Comparison of ENCODE assay signal across 25 mouse cellular contexts in the genomic region with DNA sequence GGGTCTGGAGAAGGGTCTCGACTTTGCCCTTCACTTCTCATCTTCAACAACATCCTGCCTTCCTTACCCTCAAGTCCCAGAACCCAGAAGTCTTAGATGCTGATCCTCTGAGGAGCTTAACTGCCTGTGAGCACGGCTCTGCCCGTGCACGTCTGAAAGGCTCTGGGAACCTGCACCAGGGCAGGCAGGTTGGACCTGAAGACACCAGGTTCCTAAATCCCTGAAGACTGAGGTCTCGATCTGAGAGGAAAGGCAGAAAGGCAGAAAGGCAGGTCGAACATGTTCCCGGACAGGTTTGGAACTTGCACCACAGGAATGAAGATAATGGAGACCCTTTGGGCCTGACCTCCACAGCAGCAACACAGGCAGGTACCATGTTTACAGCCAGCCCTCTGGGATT.
DNase-seq lines count a peak whose midpoint lies in the region; ATAC-seq lines count a peak whose summit lies in the region.
"Had no signal": no experiment of that assay in that cellular context is flagged by ENCODE, and none has a peak within 500 bp of the region (broad histone marks: within the 10 kb centered on the region; RNA-seq: fewer than 3 reads in every experiment).

No protein-coding gene starts in this region.

- no peaks in the 10 kb centered on the region for H3K9me3 ChIP-seq in embryonic facial prominence, embryonic 15.5 days (replicated peaks)
- no peaks in the 10 kb centered on the region for H3K9me3 ChIP-seq in stomach, embryonic 16.5 days (replicated peaks; ENCODE audit: control insufficient read depth, low read length)
- H3K9me3 ChIP-seq: forebrain, embryonic 12.5 days; forebrain, embryonic 15.5 days; heart, embryonic 10.5 days; heart, embryonic 13.5 days; hindbrain, embryonic 12.5 days; hindbrain, embryonic 15.5 days; intestine, embryonic 15.5 days had no signal

- intact Hi-C loops in left cerebral cortex, postnatal 14 days (cut with DNase I) = no loop called here

- H3K36me3 ChIP-seq in embryonic facial prominence, embryonic 15.5 days = no peaks in the 10 kb centered on the region
- H3K36me3 ChIP-seq in stomach, embryonic 16.5 days (ENCODE audit: control insufficient read depth, insufficient read depth, low read length) = no peaks in the 10 kb centered on the region
- H3K36me3 ChIP-seq: forebrain, embryonic 12.5 days; forebrain, embryonic 15.5 days; heart, embryonic 10.5 days; heart, embryonic 13.5 days; hindbrain, embryonic 12.5 days; hindbrain, embryonic 15.5 days; intestine, embryonic 15.5 days had no signal

- no peak overlapping the region for H3K9ac ChIP-seq in embryonic facial prominence, embryonic 15.5 days
- H3K9ac ChIP-seq in stomach, embryonic 16.5 days (ENCODE audit: low read length) = no peak overlapping the region
- H3K9ac ChIP-seq: forebrain, embryonic 12.5 days; forebrain, embryonic 15.5 days; heart, embryonic 13.5 days; hindbrain, embryonic 12.5 days; hindbrain, embryonic 15.5 days; intestine, embryonic 15.5 days had no signal

- no peak for ATAC-seq in embryonic facial prominence, embryonic 15.5 days (ENCODE audit: insufficient number of reproducible peaks, low FRiP score, low TSS enrichment, low read depth)
- ATAC-seq in stomach, embryonic 16.5 days (ENCODE audit: insufficient read depth, low FRiP score) = peak; percentile 59; the same call in 1 of the 2 replicates
- ATAC-seq: activated CD4-positive, CD25-positive, alpha-beta regulatory T cell, adult 4 months; CD4-positive, CD25-positive, alpha-beta regulatory T cell, adult 4 months; forebrain, embryonic 15.5 days; intestine, embryonic 15.5 days had no signal

- peak; percentile 46 for DNase-seq in urinary bladder, postnatal 14 days (ENCODE audit: low spot score)
- no peak for DNase-seq in urinary bladder, postnatal 25 days (ENCODE audit: low spot score)
- no peak for DNase-seq in left cerebral cortex, postnatal 14 days (ENCODE audit: low spot score in 2 of 2)
- DNase-seq in testis, postnatal 14 days (ENCODE audit: low spot score) = no peak
- DNase-seq: adrenal gland, postnatal 10 days; adrenal gland, postnatal 36 days; cerebellum, adult 18-20 months; cerebellum, adult 9-10 months; cerebellum, postnatal 25 days; gastrocnemius, postnatal 25 days; heart, adult 2 months; heart, postnatal 14 days; heart, postnatal 4 days had no signal

- no peaks in the 10 kb centered on the region for H3K27me3 ChIP-seq in embryonic facial prominence, embryonic 15.5 days
- no peaks in the 10 kb centered on the region for H3K27me3 ChIP-seq in stomach, embryonic 16.5 days (ENCODE audit: control insufficient read depth, insufficient read depth, low read length)
- H3K27me3 ChIP-seq: forebrain, embryonic 12.5 days; forebrain, embryonic 15.5 days; heart, embryonic 13.5 days; hindbrain, embryonic 12.5 days; hindbrain, embryonic 15.5 days; intestine, embryonic 15.5 days had no signal

- no peaks in the 10 kb centered on the region for H3K4me1 ChIP-seq in embryonic facial prominence, embryonic 15.5 days
- H3K4me1 ChIP-seq in stomach, embryonic 16.5 days (ENCODE audit: control insufficient read depth, insufficient read depth, low read length) = no peaks in the 10 kb centered on the region
- H3K4me1 ChIP-seq: forebrain, embryonic 12.5 days; forebrain, embryonic 15.5 days; hindbrain, embryonic 12.5 days; hindbrain, embryonic 15.5 days; intestine, embryonic 15.5 days had no signal

- whole genome bisulfite sequencing in embryonic facial prominence, embryonic 15.5 days = 58% methylated on average over 7 of the region's 7 CpGs
- WGBS in stomach, embryonic 16.5 days = 63% methylated on average over 7 of the region's 7 CpGs

- H3K27ac ChIP-seq in embryonic facial prominence, embryonic 15.5 days (replicated peaks) = peak overlapping the region; percentile 69
- H3K27ac ChIP-seq in stomach, embryonic 16.5 days (ENCODE audit: low read length) = peak overlapping the region; percentile 83
- H3K27ac ChIP-seq: forebrain, embryonic 12.5 days; forebrain, embryonic 15.5 days; heart, adult 2 months; heart, embryonic 10.5 days; heart, embryonic 13.5 days; hindbrain, embryonic 12.5 days; hindbrain, embryonic 15.5 days; intestine, embryonic 15.5 days had no signal

- H3K4me3 ChIP-seq in embryonic facial prominence, embryonic 15.5 days (replicated peaks) = no peak overlapping the region
- no peak overlapping the region for H3K4me3 ChIP-seq in stomach, embryonic 16.5 days (replicated peaks; ENCODE audit: low read length)
- H3K4me3 ChIP-seq: erythroblast, embryonic 14.5 days; forebrain, embryonic 12.5 days; forebrain, embryonic 15.5 days; heart, adult 2 months; heart, embryonic 10.5 days; heart, embryonic 13.5 days; hindbrain, embryonic 12.5 days; hindbrain, embryonic 15.5 days; intestine, embryonic 15.5 days had no signal

- H3K4me2 ChIP-seq in embryonic facial prominence, embryonic 15.5 days (replicated peaks) = no peak overlapping the region
- H3K4me2 ChIP-seq in stomach, embryonic 16.5 days (ENCODE audit: low read depth, low read length) = no peak overlapping the region
- H3K4me2 ChIP-seq: forebrain, embryonic 12.5 days; forebrain, embryonic 15.5 days; heart, embryonic 13.5 days; hindbrain, embryonic 12.5 days; hindbrain, embryonic 15.5 days; intestine, embryonic 15.5 days had no signal
